Mouse (Mus musculus): Measurements from ENCODE around the gene Zic2. TPM values are rescaled to one million over a fixed set of nuclear protein-coding genes. Genes with fewer than 3 reads are reported as not detected.

The Zic2 gene
- polyA plus RNA-seq, 1 experiment from 2014 or later, result 11.4 TPM

- H3K9ac ChIP-seq, result peak overlapping the region; percentile 37; the same call in 1 of the 2 replicates
- H3K4me2 ChIP-seq (replicated peaks), result peak overlapping the region; percentile 55
- peak overlapping the region; percentile 21; the same call in 1 of the 2 replicates for H3K27ac ChIP-seq
- ATAC-seq (ENCODE audit: low FRiP score) (peak; percentile 47), DNase-seq (ENCODE audit: low spot score) (peak; percentile 33)
- peak overlapping the region; percentile 0; the same call in 1 of the 2 replicates for H3K4me3 ChIP-seq (replicated peaks; ENCODE audit: low read length)
- H3K36me3 ChIP-seq (replicated peaks; ENCODE audit: control insufficient read depth, insufficient read depth), result no peaks in the 10 kb centered on the region
- H3K4me1 ChIP-seq (replicated peaks; ENCODE audit: control insufficient read depth, insufficient read depth, low read length), result 0 out of 2 replicates have a peak, but pooled peaks cover 4% of the 10 kb centered on the region
- no peaks in the 10 kb centered on the region for H3K9me3 ChIP-seq (ENCODE audit: control insufficient read depth, low read length)
- 1% methylated on average over 24 of the region's 24 CpGs for WGBS
- peaks cover 87% of the 10 kb centered on the region for H3K27me3 ChIP-seq (ENCODE audit: control insufficient read depth, insufficient read depth, low read length)
Observed at GRCm38 (mm10) chr14:122484844-122485551, 9.8 kb downstream of the Zic2 start.

DNA sequence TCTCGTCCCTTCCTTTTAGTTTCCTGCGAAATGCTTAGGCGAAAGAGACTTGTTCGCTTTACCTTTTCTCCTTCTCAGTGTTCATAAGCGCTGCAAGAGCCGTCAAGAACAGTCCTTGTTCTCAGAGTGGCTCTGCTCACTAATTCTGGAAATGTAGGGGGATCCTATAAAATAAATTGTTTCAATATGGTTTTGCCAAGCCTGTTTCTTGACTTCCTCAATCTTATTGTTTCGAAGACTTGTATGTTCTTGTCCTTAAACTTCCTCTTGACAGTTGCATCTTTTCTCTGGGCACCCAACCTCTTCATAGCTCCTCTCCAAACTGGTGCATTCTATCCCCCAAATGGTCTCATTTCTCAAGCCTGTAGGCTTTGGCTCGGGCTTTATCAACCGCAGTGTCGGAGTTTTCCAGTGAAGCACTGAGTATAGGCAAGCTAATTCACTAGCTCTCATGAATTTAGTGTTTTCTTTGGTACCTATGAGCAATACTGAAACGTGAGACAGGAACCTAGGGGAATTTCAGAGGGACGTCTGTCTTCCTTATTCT, 10.5 kb downstream of the Zic2 start:
- H3K4me1 ChIP-seq (replicated peaks; ENCODE audit: control insufficient read depth, insufficient read depth, low read length), result 0 out of 2 replicates have a peak, but pooled peaks cover 4% of the 10 kb centered on the region
- H3K9ac ChIP-seq, result peak overlapping the region; percentile 37; the same call in 1 of the 2 replicates
- no peak for ATAC-seq (ENCODE audit: low FRiP score)
- no peaks in the 10 kb centered on the region for H3K36me3 ChIP-seq (replicated peaks; ENCODE audit: control insufficient read depth, insufficient read depth)
- WGBS, result 3% methylated on average over 12 of the region's 12 CpGs
- peak overlapping the region; percentile 55 for H3K4me2 ChIP-seq (replicated peaks)
- peak overlapping the region; percentile 21; the same call in 1 of the 2 replicates for H3K27ac ChIP-seq
- no peaks in the 10 kb centered on the region for H3K9me3 ChIP-seq (ENCODE audit: control insufficient read depth, low read length)
- DNase-seq (ENCODE audit: low spot score), result peak; percentile 53
- H3K27me3 ChIP-seq (ENCODE audit: control insufficient read depth, insufficient read depth, low read length), result peaks cover 88% of the 10 kb centered on the region
- peak overlapping the region; percentile 0; the same call in 1 of the 2 replicates for H3K4me3 ChIP-seq (replicated peaks; ENCODE audit: low read length)

DNA sequence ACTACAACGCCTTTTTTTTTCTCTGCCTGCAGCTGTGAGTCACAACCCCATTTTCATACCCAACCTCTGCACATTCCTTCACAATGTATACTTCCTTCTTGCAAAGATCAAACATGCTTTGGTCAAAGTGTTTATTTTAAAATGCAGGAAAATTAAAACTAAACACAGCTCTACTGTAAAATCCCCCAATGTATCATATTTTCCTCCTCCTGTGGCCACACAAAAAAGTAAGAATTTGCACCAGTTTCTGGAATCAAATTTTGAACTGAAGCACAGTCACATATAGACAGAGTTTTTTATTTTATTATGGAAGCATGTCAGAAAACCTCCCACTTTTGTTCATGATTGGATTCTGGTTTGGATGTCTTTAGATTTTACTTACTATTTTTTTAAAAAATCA, 11.4 kb downstream of the Zic2 start:
- DNase-seq (ENCODE audit: low spot score) (no peak), ATAC-seq (ENCODE audit: low FRiP score) (no peak)
- Histone ChIP-seq H3K4me1 (replicated peaks; ENCODE audit: control insufficient read depth, insufficient read depth, low read length) (0 out of 2 replicates have a peak, but pooled peaks cover 4% of the 10 kb centered on the region), H3K27me3 (ENCODE audit: control insufficient read depth, insufficient read depth, low read length) (peaks cover 89% of the 10 kb centered on the region), H3K9me3 (ENCODE audit: control insufficient read depth, low read length) (no peaks in the 10 kb centered on the region), H3K4me2 (replicated peaks) (no peak overlapping the region), H3K9ac (no peak overlapping the region), H3K36me3 (replicated peaks; ENCODE audit: control insufficient read depth, insufficient read depth) (no peaks in the 10 kb centered on the region), H3K4me3 (replicated peaks; ENCODE audit: low read length) (no peak overlapping the region), H3K27ac (no peak overlapping the region)
- 12% methylated on average over 1 of the region's 1 CpGs for WGBS

DNA sequence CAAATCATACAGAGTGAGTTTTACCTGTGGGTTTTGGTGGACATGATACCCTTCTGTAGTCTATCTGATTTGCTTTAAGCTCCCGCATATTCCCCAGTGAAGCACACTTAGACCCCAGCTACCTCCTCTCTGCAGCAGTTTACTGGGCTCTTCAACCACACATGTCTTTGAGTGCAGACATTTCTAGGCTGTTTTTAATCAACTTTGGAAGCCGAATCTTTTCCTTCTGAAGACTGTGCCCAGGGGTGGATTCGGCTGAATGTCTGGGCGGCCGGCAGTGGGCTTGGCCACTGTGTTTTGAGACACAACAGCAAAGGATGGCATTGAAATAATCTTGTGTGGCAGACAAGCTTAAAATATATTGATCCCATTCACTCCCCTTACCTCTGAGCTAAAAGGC, 12.1 kb downstream of the Zic2 start:
- H3K36me3 ChIP-seq (replicated peaks; ENCODE audit: control insufficient read depth, insufficient read depth), result no peaks in the 10 kb centered on the region
- peaks cover 86% of the 10 kb centered on the region for H3K27me3 ChIP-seq (ENCODE audit: control insufficient read depth, insufficient read depth, low read length)
- no peak overlapping the region for H3K4me3 ChIP-seq (replicated peaks; ENCODE audit: low read length)
- H3K9me3 ChIP-seq (ENCODE audit: control insufficient read depth, low read length), result no peaks in the 10 kb centered on the region
- H3K4me1 ChIP-seq (replicated peaks; ENCODE audit: control insufficient read depth, insufficient read depth, low read length), result 0 out of 2 replicates have a peak, but pooled peaks cover 4% of the 10 kb centered on the region
- no peak overlapping the region for H3K27ac ChIP-seq
- ATAC-seq (ENCODE audit: low FRiP score) (no peak), DNase-seq (ENCODE audit: low spot score) (peak; percentile 29)
- H3K9ac ChIP-seq, result no peak overlapping the region
- WGBS, result 9% methylated on average over 5 of the region's 5 CpGs
- peak overlapping the region; percentile 36 for H3K4me2 ChIP-seq (replicated peaks)

DNA sequence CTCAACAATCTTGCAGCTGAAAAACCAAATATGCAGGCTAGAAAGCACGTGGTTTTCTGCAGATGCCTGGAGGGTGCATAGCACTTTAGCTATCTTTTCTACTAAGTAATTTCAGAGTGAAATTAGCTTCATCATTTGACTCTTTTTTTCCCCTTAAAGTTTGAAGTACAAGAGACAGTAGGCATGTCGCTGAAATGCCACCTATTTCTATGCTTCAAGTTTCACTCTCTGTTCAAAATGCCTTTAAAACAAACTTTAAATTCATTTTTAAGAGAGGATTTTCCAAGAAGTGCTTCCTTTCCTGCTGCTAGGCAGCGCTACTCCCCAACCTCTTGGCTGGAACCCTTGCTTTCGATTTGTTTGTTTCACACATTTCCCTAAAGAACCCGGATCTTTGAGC, 13.8 kb downstream of the Zic2 start:
- H3K27ac ChIP-seq, result no peak overlapping the region; the same call in 1 of the 2 replicates
- H3K9ac ChIP-seq, result no peak overlapping the region; the same call in 1 of the 2 replicates
- H3K4me1 ChIP-seq (replicated peaks; ENCODE audit: control insufficient read depth, insufficient read depth, low read length), result 0 out of 2 replicates have a peak, but pooled peaks cover 3% of the 10 kb centered on the region
- H3K4me2 ChIP-seq (replicated peaks), result peak overlapping the region; percentile 48
- H3K36me3 ChIP-seq (replicated peaks; ENCODE audit: control insufficient read depth, insufficient read depth), result no peaks in the 10 kb centered on the region
- H3K9me3 ChIP-seq (ENCODE audit: control insufficient read depth, low read length), result peaks cover 3% of the 10 kb centered on the region; the same call in 1 of the 2 replicates
- WGBS, result 1% methylated on average over 5 of the region's 5 CpGs
- ATAC-seq (ENCODE audit: low FRiP score) (no peak), DNase-seq (ENCODE audit: low spot score) (peak; percentile 62)
- H3K27me3 ChIP-seq (ENCODE audit: control insufficient read depth, insufficient read depth, low read length), result peaks cover 85% of the 10 kb centered on the region
- 0 out of 2 replicates have a peak overlapping the region, but pooled peaks have one; percentile 2 for H3K4me3 ChIP-seq (replicated peaks; ENCODE audit: low read length)

- Histone ChIP-seq H3K4me1 (replicated peaks; ENCODE audit: control insufficient read depth, insufficient read depth, low read length) (no peaks in the 10 kb centered on the region), H3K9me3 (ENCODE audit: control insufficient read depth, low read length) (peaks cover 3% of the 10 kb centered on the region; the same call in 1 of the 2 replicates), H3K27ac (peak overlapping the region; percentile 68; the same call in 1 of the 2 replicates), H3K27me3 (ENCODE audit: control insufficient read depth, insufficient read depth, low read length) (peaks cover 77% of the 10 kb centered on the region), H3K36me3 (replicated peaks; ENCODE audit: control insufficient read depth, insufficient read depth) (no peaks in the 10 kb centered on the region), H3K4me2 (replicated peaks) (peak overlapping the region; percentile 48), H3K9ac (peak overlapping the region; percentile 51; the same call in 1 of the 2 replicates), H3K4me3 (replicated peaks; ENCODE audit: low read length) (0 out of 2 replicates have a peak overlapping the region, but pooled peaks have one; percentile 27)
- peak; percentile 65 for DNase-seq (ENCODE audit: low spot score)
- WGBS, result 1% methylated on average over 12 of the region's 12 CpGs
- no peak for ATAC-seq (ENCODE audit: low FRiP score)
Observed at GRCm38 (mm10) chr14:122489686-122490414, 14.6 kb downstream of the Zic2 start.

GRCm38 (mm10) chr14:122490441-122491328, 15.4 kb downstream of the Zic2 start, which contains the start of gene Gm10837:
Gene Gm10837 (plus strand): TSS chr14:122490586.
- Histone ChIP-seq H3K27ac (peak within 1 kb of the TSS; percentile 68), H3K27me3 (ENCODE audit: control insufficient read depth, insufficient read depth, low read length) (peaks cover 70% of the 10 kb centered on the region), H3K4me2 (replicated peaks) (peak within 1 kb of the TSS; percentile 48), H3K36me3 (replicated peaks; ENCODE audit: control insufficient read depth, insufficient read depth) (no peaks in the 10 kb centered on the region), H3K4me1 (replicated peaks; ENCODE audit: control insufficient read depth, insufficient read depth, low read length) (no peaks in the 10 kb centered on the region), H3K9ac (peak within 1 kb of the TSS; percentile 51), H3K4me3 (replicated peaks; ENCODE audit: low read length) (peak within 1 kb of the TSS; percentile 27), H3K9me3 (ENCODE audit: control insufficient read depth, low read length) (peaks cover 3% of the 10 kb centered on the region; the same call in 1 of the 2 replicates)
- no peak for DNase-seq (ENCODE audit: low spot score)
- 2% methylated on average over 49 of the region's 51 CpGs for whole genome bisulfite sequencing
- peak; percentile 73 for ATAC-seq (ENCODE audit: low FRiP score)

- Histone ChIP-seq H3K4me1 (replicated peaks; ENCODE audit: control insufficient read depth, insufficient read depth, low read length) (no peaks in the 10 kb centered on the region), H3K9ac (no peak overlapping the region), H3K9me3 (ENCODE audit: control insufficient read depth, low read length) (peaks cover 3% of the 10 kb centered on the region; the same call in 1 of the 2 replicates), H3K4me2 (replicated peaks) (no peak overlapping the region), H3K27ac (no peak overlapping the region), H3K4me3 (replicated peaks; ENCODE audit: low read length) (no peak overlapping the region), H3K27me3 (ENCODE audit: control insufficient read depth, insufficient read depth, low read length) (peaks cover 61% of the 10 kb centered on the region), H3K36me3 (replicated peaks; ENCODE audit: control insufficient read depth, insufficient read depth) (no peaks in the 10 kb centered on the region)
- 59% methylated on average over 6 of the region's 6 CpGs for WGBS
- DNase-seq (ENCODE audit: low spot score), result no peak
- ATAC-seq (ENCODE audit: low FRiP score), result no peak
Observed at GRCm38 (mm10) chr14:122491521-122491920, 16.3 kb downstream of the Zic2 start.

Data from hindbrain, embryonic 14.5 days (tissue).